Mouse (Mus musculus) midbrain, embryonic 16.5 days (tissue): ENCODE measurements around the gene Ror2. TPM values are rescaled to one million over a fixed set of nuclear protein-coding genes. Genes with fewer than 3 reads are reported as not detected.

Experiments used
- ATAC-seq: fragments of 200-750 bp; cut with Nextera tagmentation; 2 replicates; pipeline ENCODE4 v1.8.0; 2017; ENCODE audit warnings: moderate TSS enrichment
- H3K27ac ChIP-seq: fragments of 300-500 bp; sonication (generic); 2 replicates; pipeline ENCODE4 v1.5.1; 2014; ENCODE audit warnings: mild to moderate bottlenecking, low read length, mixed read lengths
- H3K27me3 ChIP-seq: fragments of 300-500 bp; sonication (generic); 2 replicates; pipeline ENCODE4 v1.6.1; 2014; ENCODE audit warnings: low read depth, low read length, mixed read lengths; ENCODE audit not compliant: control insufficient read depth, insufficient read depth
- H3K36me3 ChIP-seq: fragments of 300-500 bp; sonication (generic); 2 replicates; pipeline ENCODE4 v1.6.1; 2014; ENCODE audit warnings: mild to moderate bottlenecking, low read length, moderate library complexity, mixed read lengths; ENCODE audit not compliant: control insufficient read depth, insufficient read depth
- H3K4me1 ChIP-seq: fragments of 300-500 bp; sonication (generic); 2 replicates; pipeline ENCODE4 v1.6.1; 2014; ENCODE audit warnings: mild to moderate bottlenecking, low read length, mixed read lengths; ENCODE audit not compliant: control insufficient read depth, insufficient read depth
- H3K4me2 ChIP-seq: fragments of 300-500 bp; sonication (generic); 2 replicates; pipeline ENCODE4 v1.6.1; 2014; ENCODE audit warnings: mild to moderate bottlenecking, low read length, mixed read lengths
- H3K4me3 ChIP-seq: fragments of 300-500 bp; sonication (generic); 2 replicates; pipeline ENCODE4 v1.5.1; 2014; ENCODE audit warnings: low read depth, mild to moderate bottlenecking, low read length, moderate library complexity, mixed read lengths
- H3K9ac ChIP-seq: fragments of 300-500 bp; sonication (generic); 2 replicates; pipeline ENCODE4 v1.6.1; 2014; ENCODE audit warnings: low read depth, low read length, mixed read lengths
- H3K9me3 ChIP-seq: fragments of 300-500 bp; sonication (generic); replicated peaks from 2 replicates; pipeline ENCODE4 v1.6.1; 2014; ENCODE audit warnings: mild to moderate bottlenecking, low read length, mixed read lengths; ENCODE audit not compliant: control insufficient read depth, poor library complexity, severe bottlenecking
- WGBS: fragments of 180-500 bp; shearing (Covaris S2); extraction: QIAGEN DNeasy Blood & Tissue Kit; methylation state at CpG from one replicate; pipeline ENCODE4 v1.1.7; 2014; 5-methylcytosine and 5-hydroxymethylcytosine counted together
- polyA plus RNA-seq: library from polyadenylated mRNA; unstranded; fragments of >200 nt; fragmentation: Nextera tagmentation; extraction: Ambion mirVana; gene quantifications from 2 replicates; pipeline ENCODE4 v1.2.1, GENCODE M21; 2015

Ror2 gene
- polyA plus RNA-seq, 1 experiment from 2014 or later, result 2.4 TPM

- no peaks in the 10 kb centered on the region for H3K27me3 ChIP-seq
- no peaks in the 10 kb centered on the region for H3K36me3 ChIP-seq
- no peaks in the 10 kb centered on the region for H3K9me3 ChIP-seq
- H3K4me2 ChIP-seq, result no peak overlapping the region
- H3K4me1 ChIP-seq, result no peaks in the 10 kb centered on the region
- no peak overlapping the region for H3K9ac ChIP-seq
- no peak for ATAC-seq
- no peak overlapping the region for H3K27ac ChIP-seq
- WGBS, result 93% methylated on average over 1 of the region's 1 CpGs
- H3K4me3 ChIP-seq, result no peak overlapping the region
These were observed 101.1 kb downstream of the Ror2 start for GRCm38 (mm10) chr13:53184858-53185257.

- WGBS, result 59% methylated on average over 5 of the region's 5 CpGs
- no peaks in the 10 kb centered on the region for H3K27me3 ChIP-seq
- no peak for ATAC-seq
- no peak overlapping the region for H3K9ac ChIP-seq
- H3K4me2 ChIP-seq, result no peak overlapping the region
- no peak overlapping the region for H3K4me3 ChIP-seq
- no peak overlapping the region for H3K27ac ChIP-seq
- peaks cover 2% of the 10 kb centered on the region; the same call in 1 of the 2 replicates for H3K4me1 ChIP-seq
- H3K36me3 ChIP-seq, result no peaks in the 10 kb centered on the region
- H3K9me3 ChIP-seq, result no peaks in the 10 kb centered on the region
These were observed 101.8 kb downstream of the Ror2 start for GRCm38 (mm10) chr13:53184149-53184548.

- no peak overlapping the region for H3K9ac ChIP-seq
- no peaks in the 10 kb centered on the region for H3K9me3 ChIP-seq
- no peak overlapping the region for H3K27ac ChIP-seq
- H3K36me3 ChIP-seq, result no peaks in the 10 kb centered on the region
- H3K4me3 ChIP-seq, result no peak overlapping the region
- peaks cover 11% of the 10 kb centered on the region for H3K4me1 ChIP-seq
- WGBS, result 59% methylated on average over 8 of the region's 8 CpGs
- no peak for ATAC-seq
- H3K4me2 ChIP-seq, result no peak overlapping the region
- no peaks in the 10 kb centered on the region for H3K27me3 ChIP-seq
These were observed 102.8 kb downstream of the Ror2 start for GRCm38 (mm10) chr13:53183161-53183577.

- Histone ChIP-seq H3K36me3 (no peaks in the 10 kb centered on the region), H3K27me3 (no peaks in the 10 kb centered on the region), H3K27ac (no peak overlapping the region), H3K4me3 (no peak overlapping the region), H3K9me3 (no peaks in the 10 kb centered on the region), H3K4me1 (peaks cover 18% of the 10 kb centered on the region), H3K9ac (no peak overlapping the region), H3K4me2 (peak overlapping the region; percentile 1; the same call in 1 of the 2 replicates)
- 2% methylated on average over 13 of the region's 13 CpGs for WGBS
- ATAC-seq, result peak; percentile 34; the same call in 1 of the 2 replicates
These were observed 107.3 kb downstream of the Ror2 start for GRCm38 (mm10) chr13:53178594-53178993.

GRCm38 (mm10) chr13:53178171-53178570 is 107.8 kb downstream of the Ror2 start:
- Histone ChIP-seq H3K4me1 (peaks cover 18% of the 10 kb centered on the region), H3K4me3 (no peak overlapping the region), H3K9me3 (no peaks in the 10 kb centered on the region), H3K36me3 (no peaks in the 10 kb centered on the region), H3K4me2 (peak overlapping the region; percentile 21; the same call in 1 of the 2 replicates), H3K9ac (no peak overlapping the region), H3K27ac (0 out of 2 replicates have a peak overlapping the region, but pooled peaks have one; percentile 36), H3K27me3 (no peaks in the 10 kb centered on the region)
- peak; percentile 70 for ATAC-seq
- 20% methylated on average over 4 of the region's 4 CpGs for WGBS

- Histone ChIP-seq H3K27ac (no peak overlapping the region), H3K9me3 (no peaks in the 10 kb centered on the region), H3K4me1 (peaks cover 18% of the 10 kb centered on the region), H3K36me3 (no peaks in the 10 kb centered on the region), H3K27me3 (no peaks in the 10 kb centered on the region), H3K4me3 (no peak overlapping the region), H3K9ac (no peak overlapping the region), H3K4me2 (no peak overlapping the region)
- ATAC-seq, result no peak
- WGBS, result 56% methylated on average over 7 of the region's 7 CpGs
These were observed 108.6 kb downstream of the Ror2 start for GRCm38 (mm10) chr13:53177424-53177718.

- no peak for ATAC-seq
- no peaks in the 10 kb centered on the region for H3K27me3 ChIP-seq
These were observed 109.1 kb downstream of the Ror2 start for GRCm38 (mm10) chr13:53176695-53177423.

GRCm38 (mm10) chr13:53175041-53175440 is 110.9 kb downstream of the Ror2 start:
- H3K9ac ChIP-seq, result no peak overlapping the region
- 77% methylated on average over 7 of the region's 7 CpGs for WGBS
- H3K4me3 ChIP-seq, result no peak overlapping the region
- H3K9me3 ChIP-seq, result no peaks in the 10 kb centered on the region
- H3K27ac ChIP-seq, result no peak overlapping the region
- no peak overlapping the region for H3K4me2 ChIP-seq
- H3K4me1 ChIP-seq, result peaks cover 18% of the 10 kb centered on the region
- no peaks in the 10 kb centered on the region for H3K36me3 ChIP-seq
- H3K27me3 ChIP-seq, result no peaks in the 10 kb centered on the region
- no peak for ATAC-seq

More at GRCm38 (mm10) chr13:53176695-53177423, 109.1 kb downstream of the Ror2 start:
- H3K4me3 ChIP-seq, result no peak overlapping the region
- H3K36me3 ChIP-seq, result no peaks in the 10 kb centered on the region
- peaks cover 18% of the 10 kb centered on the region for H3K4me1 ChIP-seq
- H3K27ac ChIP-seq, result no peak overlapping the region
- 76% methylated on average over 10 of the region's 10 CpGs for WGBS
- H3K4me2 ChIP-seq, result no peak overlapping the region
- no peak overlapping the region for H3K9ac ChIP-seq
- no peaks in the 10 kb centered on the region for H3K9me3 ChIP-seq

- Histone ChIP-seq H3K27me3 (no peaks in the 10 kb centered on the region), H3K9ac (no peak overlapping the region), H3K4me2 (no peak overlapping the region), H3K9me3 (no peaks in the 10 kb centered on the region), H3K36me3 (no peaks in the 10 kb centered on the region), H3K4me3 (no peak overlapping the region), H3K4me1 (no peaks in the 10 kb centered on the region), H3K27ac (no peak overlapping the region)
- 75% methylated on average over 10 of the region's 10 CpGs for WGBS
- no peak for ATAC-seq
These were observed 122.3 kb downstream of the Ror2 start for GRCm38 (mm10) chr13:53163671-53164070.
